Mouse (Mus musculus): Measurements from ENCODE around the gene Sec24c. TPM values are rescaled to one million over a fixed set of nuclear protein-coding genes. Genes with fewer than 3 reads are reported as not detected.

The Sec24c gene
- 47.9 TPM for polyA plus RNA-seq (2014; fragmentation: Illumina TruSeq; extraction: RNeasy Lipid Tissue Mini Kit (QIAGEN cat#74804))

GRCm38 (mm10) chr14:20674064-20674833, at the start of gene Sec24c:
TSS of gene Sec24c (plus strand) at chr14:20674308.

GRCm38 (mm10) chr14:20640644-20641437, 33.3 kb upstream of the Sec24c start, which contains the start of gene Usp54:
TSS of gene Usp54 (minus strand) at chr14:20641063.

GRCm38 (mm10) chr14:20656361-20656760, 17.7 kb upstream of the Sec24c start, which contains the start of gene Myoz1:
TSS of gene Myoz1 (minus strand) at chr14:20656540.

GRCm38 (mm10) chr14:20668154-20668810, 5.8 kb upstream of the Sec24c start, which contains the start of gene Synpo2l:
TSS of gene Synpo2l (minus strand) at chr14:20668354.

GRCm38 (mm10) chr14:20694884-20695760, 21.0 kb downstream of the Sec24c start, which contains the start of gene Fut11:
TSS of gene Fut11 (plus strand) at chr14:20694968.

GRCm38 (mm10) chr14:20702741-20703381, 28.8 kb downstream of the Sec24c start, which contains the start of gene Chchd1:
TSS of gene Chchd1 (plus strand) at chr14:20703006.

GRCm38 (mm10) chr14:20707201-20708190, 33.4 kb downstream of the Sec24c start, which contains the start of gene Zswim8:
TSS of gene Zswim8 (plus strand) at chr14:20707552.

GRCm38 (mm10) chr14:20733952-20734774, 60.1 kb downstream of the Sec24c start, which contains the start of gene Ndst2:
TSS of gene Ndst2 (minus strand) at chr14:20734562.

Other genes with a start within 250 kb of the Sec24c start
- gene Cfap70, start 222.1 kb upstream of the Sec24c start, polyA plus RNA-seq (2014; fragmentation: Illumina TruSeq; extraction: RNeasy Lipid Tissue Mini Kit (QIAGEN cat#74804)), result 6.6 TPM
- gene Anxa7, start 194.2 kb upstream of the Sec24c start, polyA plus RNA-seq (2014; fragmentation: Illumina TruSeq; extraction: RNeasy Lipid Tissue Mini Kit (QIAGEN cat#74804)), result 101 TPM
- 0.48 TPM for gene Mss51, start 177.4 kb upstream of the Sec24c start, polyA plus RNA-seq (2014; fragmentation: Illumina TruSeq; extraction: RNeasy Lipid Tissue Mini Kit (QIAGEN cat#74804))
- 278 TPM for gene Ppp3cb, start 127.7 kb upstream of the Sec24c start, polyA plus RNA-seq (2014; fragmentation: Illumina TruSeq; extraction: RNeasy Lipid Tissue Mini Kit (QIAGEN cat#74804))
- gene Usp54, start 33.2 kb upstream of the Sec24c start, polyA plus RNA-seq (2014; fragmentation: Illumina TruSeq; extraction: RNeasy Lipid Tissue Mini Kit (QIAGEN cat#74804)), result 16.6 TPM
- gene Myoz1, start 17.8 kb upstream of the Sec24c start, polyA plus RNA-seq (2014; fragmentation: Illumina TruSeq; extraction: RNeasy Lipid Tissue Mini Kit (QIAGEN cat#74804)), result not detected
- not detected for gene Synpo2l, start 6.0 kb upstream of the Sec24c start, polyA plus RNA-seq (2014; fragmentation: Illumina TruSeq; extraction: RNeasy Lipid Tissue Mini Kit (QIAGEN cat#74804))
- 63.7 TPM for gene Fut11, start 20.7 kb downstream of the Sec24c start, polyA plus RNA-seq (2014; fragmentation: Illumina TruSeq; extraction: RNeasy Lipid Tissue Mini Kit (QIAGEN cat#74804))
- gene Chchd1, start 28.7 kb downstream of the Sec24c start, polyA plus RNA-seq (2014; fragmentation: Illumina TruSeq; extraction: RNeasy Lipid Tissue Mini Kit (QIAGEN cat#74804)), result 142 TPM
- gene Zswim8, start 33.2 kb downstream of the Sec24c start, polyA plus RNA-seq (2014; fragmentation: Illumina TruSeq; extraction: RNeasy Lipid Tissue Mini Kit (QIAGEN cat#74804)), result 6.8 TPM
- gene Ndst2, start 60.3 kb downstream of the Sec24c start, polyA plus RNA-seq (2014; fragmentation: Illumina TruSeq; extraction: RNeasy Lipid Tissue Mini Kit (QIAGEN cat#74804)), result 3.0 TPM
- 99.3 TPM for gene Camk2g, start 119.8 kb downstream of the Sec24c start, polyA plus RNA-seq (2014; fragmentation: Illumina TruSeq; extraction: RNeasy Lipid Tissue Mini Kit (QIAGEN cat#74804))
- 64.6 TPM for gene Plau, start 162.4 kb downstream of the Sec24c start, polyA plus RNA-seq (2014; fragmentation: Illumina TruSeq; extraction: RNeasy Lipid Tissue Mini Kit (QIAGEN cat#74804))

Measured in ovary, adult 10 weeks (tissue).